Mouse (Mus musculus) embryonic fibroblast, embryonic 13.5 days (primary cell): ENCODE results near the gene Srp72.

Experiments
- CTCF ChIP-seq: IDR thresholded peaks from 2 replicates; pipeline ENCODE4 v1.5.1; 2011; ENCODE audit warnings: mild to moderate bottlenecking, control low read depth, low read length, moderate library complexity, borderline replicate concordance; ENCODE audit not compliant: insufficient read depth
- POLR2A ChIP-seq: IDR thresholded peaks from 2 replicates; pipeline ENCODE4 v1.6.1; 2011; ENCODE audit warnings: low read depth, mild to moderate bottlenecking, control low read depth, low read length, moderate library complexity

GRCm38 (mm10) chr5:77011082-77011481 lies 36.6 kb downstream of the Srp72 start:
- no peak for TF ChIP-seq CTCF
- no peak for TF ChIP-seq POLR2A
